Mouse (Mus musculus): ENCODE data around the gene Nudt7.

Gene Nudt7

GRCm38 (mm10) chr8:114143645-114144290 lies 10.4 kb downstream of the Nudt7 start:
- DNase-seq, result no peak

- DNase-seq, result no peak
These were observed 20.1 kb downstream of the Nudt7 start for GRCm38 (mm10) chr8:114153311-114154045.

DNA sequence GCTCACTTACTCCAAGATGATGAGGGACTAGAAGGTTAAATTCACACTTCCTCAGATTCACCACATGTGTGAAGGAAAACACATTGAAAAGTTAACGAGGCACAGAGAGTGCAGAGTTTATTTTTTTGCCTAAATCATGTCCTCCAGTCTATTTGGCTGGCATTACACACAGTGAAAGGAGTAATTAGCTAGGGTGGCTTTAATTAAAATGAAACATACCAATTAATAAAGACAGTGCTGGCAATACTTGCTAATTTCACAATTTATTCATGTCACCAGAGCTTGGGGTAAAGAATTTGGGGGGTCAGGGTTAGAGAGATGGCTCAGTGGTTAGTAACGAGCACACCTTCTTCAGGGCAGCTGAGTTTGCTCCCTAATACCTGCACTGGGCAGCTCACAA lies 25.2 kb downstream of the Nudt7 start:
- DNase-seq, result no peak

- DNase-seq, result no peak
These were observed 26.3 kb downstream of the Nudt7 start for GRCm38 (mm10) chr8:114159666-114160065.

DNA sequence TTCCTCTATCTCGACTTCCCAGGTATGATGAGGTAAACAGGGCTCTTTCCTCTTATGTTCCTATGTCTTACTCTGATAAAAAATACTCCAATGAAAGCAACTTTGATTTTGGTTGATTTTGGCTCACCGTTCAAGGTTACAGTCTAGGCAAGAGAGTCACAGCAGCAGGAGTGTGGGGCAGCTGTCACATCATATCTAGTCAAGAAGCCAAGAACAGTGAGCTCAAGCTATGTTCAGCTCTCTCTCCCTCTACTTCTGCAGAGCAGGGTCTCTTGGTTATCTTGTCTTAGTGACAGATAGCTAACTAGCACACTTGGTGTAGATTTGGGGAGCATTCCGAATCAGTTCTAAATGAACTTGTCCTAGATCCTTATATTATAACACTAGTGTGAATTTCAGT lies 30.5 kb downstream of the Nudt7 start:
- DNase-seq, result no peak

DNA sequence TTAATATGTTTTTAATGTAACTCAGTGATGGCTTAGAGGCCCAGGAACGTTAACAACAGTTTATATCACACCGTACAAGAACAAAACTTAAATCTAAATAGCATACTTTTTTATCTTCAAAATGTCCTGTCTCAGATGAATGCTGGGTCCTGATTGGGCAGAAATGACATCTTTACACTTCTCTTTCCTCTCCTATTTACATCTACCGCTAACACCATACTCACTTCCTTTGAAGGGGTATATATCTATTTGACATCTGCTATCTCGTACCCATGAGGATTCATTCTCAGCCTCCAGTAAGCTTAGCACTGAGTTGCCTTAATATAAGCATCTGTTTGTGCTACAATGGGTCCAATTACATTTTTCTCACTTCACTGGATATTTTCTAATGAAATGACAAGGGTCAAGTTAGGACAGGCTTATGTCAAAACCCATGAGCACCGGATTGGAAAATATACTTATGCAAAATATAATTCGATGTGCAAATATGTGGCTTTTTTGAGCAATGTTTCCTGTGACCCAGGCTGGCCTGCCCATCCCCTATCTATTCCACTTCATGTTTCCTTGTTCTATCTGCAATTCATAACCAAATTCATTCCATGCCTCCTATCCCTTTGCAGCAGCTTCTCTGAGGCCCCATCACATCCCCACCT lies 31.2 kb downstream of the Nudt7 start:
- DNase-seq, result no peak

GRCm38 (mm10) chr8:114165741-114166140 lies 32.4 kb downstream of the Nudt7 start:
- no peak for DNase-seq

GRCm38 (mm10) chr8:114176721-114177120 lies 43.4 kb downstream of the Nudt7 start:
- DNase-seq, result peak in 1 of 2 experiments; percentile 4

- no peak for DNase-seq
These were observed 60.0 kb downstream of the Nudt7 start for GRCm38 (mm10) chr8:114193334-114193733.

GRCm38 (mm10) chr8:114198990-114199389 lies 65.6 kb downstream of the Nudt7 start:
- DNase-seq, result no peak
